Mouse (Mus musculus): ENCODE data around the gene Trabd2b.

- no peak for TF ChIP-seq HCFC1 (IDR thresholded peaks at IDR 0.05; ENCODE audit: borderline replicate concordance, insufficient read depth, low read length)
- TF ChIP-seq MAFK (IDR thresholded peaks at IDR 0.05; ENCODE audit: insufficient read depth, low read depth, low read length), result no peak
- TF ChIP-seq ZNF384 (IDR thresholded peaks at IDR 0.05; ENCODE audit: low read depth, low read length), result no peak
- no peak for TF ChIP-seq ZC3H11A (IDR thresholded peaks at IDR 0.05; ENCODE audit: borderline replicate concordance, low read depth, low read length)
Observed at GRCm38 (mm10) chr4:114486885-114487531, 80.5 kb downstream of the Trabd2b start.

Data from ES-E14 (cell line).